Mouse (Mus musculus): ENCODE data around the gene Gm49352.
"Not testable (repeated sequence)": the region's sequence is repeated elsewhere in the genome, so short reads cannot be mapped to it uniquely, and the experiment has no call there.

The Gm49352 gene

DNA sequence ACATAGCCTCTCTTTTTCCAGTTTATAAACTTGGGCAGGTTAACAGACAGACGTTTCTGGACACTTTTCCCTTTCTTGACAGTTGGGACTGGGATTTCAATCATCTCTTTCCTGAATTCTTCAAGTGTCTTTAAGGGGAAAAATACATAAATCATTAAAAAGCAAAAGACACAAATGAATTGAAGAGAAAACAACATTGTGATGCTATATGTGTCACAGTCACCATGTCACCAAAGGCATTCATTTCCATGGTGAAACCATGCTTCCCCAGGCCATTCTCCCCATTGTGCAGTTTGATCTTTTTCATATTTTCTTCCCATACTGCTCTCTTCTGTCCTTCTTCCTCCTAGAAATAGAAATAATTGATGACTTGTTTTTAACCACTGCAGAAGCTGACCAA lies at the start of gene Gm49352:
Gm49352 (minus strand) TSS at position 101 of the 400 bp plus-strand sequence.
- not testable (repeated sequence) for DNase-seq (ENCODE audit: low spot score in 2 of 2)

DNA sequence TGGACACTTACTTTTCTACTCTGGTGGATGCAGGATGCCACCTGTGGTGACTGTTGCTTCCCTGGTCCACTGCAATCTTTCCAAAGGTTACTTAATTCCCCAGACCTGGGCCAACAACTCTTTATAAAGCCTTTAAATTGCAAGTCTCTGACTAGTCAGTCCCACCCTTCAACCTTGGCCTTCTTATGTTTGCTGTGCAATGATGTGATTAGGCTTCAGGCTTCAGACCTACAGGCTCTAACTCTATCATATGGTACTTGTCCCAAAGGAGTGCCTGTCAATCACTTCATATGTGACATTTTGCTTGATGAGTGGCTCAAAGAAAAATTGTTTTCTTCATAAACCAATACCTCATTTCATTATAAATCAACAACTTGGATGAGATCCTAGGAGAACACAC lies 2.1 kb upstream of the Gm49352 start, which contains the start of gene Cts3:
Cts3 (minus strand) TSS at position 101 of the 400 bp plus-strand sequence.
- no peak for DNase-seq (ENCODE audit: low spot score in 2 of 2)

DNA sequence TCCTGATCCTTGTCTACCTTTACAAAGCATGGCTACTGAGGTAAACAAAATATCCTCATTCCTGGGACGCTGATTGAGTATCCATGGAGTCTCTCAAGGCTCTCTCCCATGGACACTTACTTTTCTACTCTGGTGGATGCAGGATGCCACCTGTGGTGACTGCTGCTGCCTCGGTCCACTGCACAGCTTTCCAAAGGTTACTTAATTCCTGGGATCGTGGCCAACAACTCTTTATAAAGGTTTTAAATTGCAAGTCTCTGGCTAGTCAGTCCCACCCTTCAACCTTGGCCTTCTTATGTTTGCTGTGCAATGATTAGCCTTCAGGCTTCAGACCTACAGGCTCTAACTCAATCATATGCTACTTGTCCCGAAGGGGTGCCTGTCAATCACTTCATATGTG lies 26.3 kb downstream of the Gm49352 start, which contains the start of gene Ctsm:
Ctsm (minus strand) TSS at position 209 of the 400 bp plus-strand sequence.
- no peak for DNase-seq (ENCODE audit: low spot score in 2 of 2)
